Mouse (Mus musculus): ENCODE measurements around the gene Hoxd8. TPM values are rescaled to one million over a fixed set of nuclear protein-coding genes. Genes with fewer than 3 reads are reported as not detected.

Hoxd8 gene
- polyA plus RNA-seq, 1 experiment from 2014 or later, result 0.09 TPM

DNA sequence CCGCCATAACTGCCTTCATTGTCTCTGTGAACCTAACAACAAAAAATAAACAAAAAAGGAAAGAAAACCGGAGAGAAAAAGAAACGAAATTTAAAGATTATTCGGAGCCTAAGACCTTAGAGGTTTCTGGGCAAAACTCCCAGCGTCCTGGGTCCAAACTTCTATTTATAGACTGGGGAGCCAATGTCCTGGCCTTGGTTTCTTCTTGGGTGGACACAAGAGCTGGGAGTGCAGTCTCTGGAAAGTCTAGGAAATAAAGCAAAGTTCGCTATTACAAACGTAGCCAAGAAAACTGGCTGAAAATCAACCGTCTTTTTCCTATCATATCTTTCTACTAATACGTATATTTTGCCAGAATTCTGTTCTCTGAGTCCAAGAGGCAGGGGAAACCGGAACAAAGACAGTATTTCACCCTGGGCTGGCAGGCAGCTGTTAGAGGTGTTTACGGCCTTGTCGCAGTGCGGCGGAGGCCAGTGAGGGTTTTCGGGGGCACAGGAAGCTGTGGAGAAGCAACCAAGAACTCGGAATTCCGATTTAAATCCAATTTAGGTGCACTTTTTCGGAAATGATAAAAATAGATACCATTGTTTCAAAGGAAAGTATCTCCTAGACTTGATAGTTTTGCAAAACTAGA, 9.9 kb downstream of the Hoxd8 start:
- no peak for ATAC-seq
- Histone ChIP-seq H3K36me3 (ENCODE audit: control insufficient read depth, insufficient read depth, low read length) (no peaks in the 10 kb centered on the region), H3K4me1 (ENCODE audit: control insufficient read depth, insufficient read depth, low read length) (no peaks in the 10 kb centered on the region), H3K4me2 (ENCODE audit: low read length) (no peak overlapping the region), H3K27me3 (replicated peaks; ENCODE audit: control insufficient read depth, insufficient read depth, low read length) (peaks cover 97% of the 10 kb centered on the region), H3K27ac (ENCODE audit: low read depth, low read length) (no peak overlapping the region), H3K9me3 (replicated peaks; ENCODE audit: control insufficient read depth, low read length) (no peaks in the 10 kb centered on the region), H3K4me3 (ENCODE audit: low read depth, low read length) (no peak overlapping the region), H3K9ac (ENCODE audit: low read length) (no peak overlapping the region)
- no peak for DNase-seq (ENCODE audit: low spot score)
- WGBS, result 3% methylated on average over 18 of the region's 18 CpGs

DNA sequence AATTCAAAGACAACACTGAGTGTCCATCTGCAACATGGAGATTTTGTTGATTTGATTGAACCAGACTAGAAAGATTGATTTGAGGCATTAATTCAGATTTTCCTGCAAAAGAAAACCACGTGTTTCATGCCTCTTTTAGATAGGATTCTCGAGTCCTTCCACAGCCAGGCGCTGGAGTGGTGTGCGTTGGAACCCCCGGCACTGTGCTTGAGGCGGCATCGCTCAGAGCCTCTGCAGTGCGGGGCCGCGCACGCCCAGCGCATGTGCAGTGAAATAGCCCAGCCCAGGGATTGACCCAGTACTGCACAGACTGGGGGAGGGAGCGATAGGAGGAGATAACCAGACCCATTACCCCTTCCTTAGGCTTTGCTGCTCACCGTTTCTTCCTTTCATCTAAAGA, 10.5 kb downstream of the Hoxd8 start:
- no peaks in the 10 kb centered on the region for H3K4me1 ChIP-seq (ENCODE audit: control insufficient read depth, insufficient read depth, low read length)
- peaks cover 97% of the 10 kb centered on the region for H3K27me3 ChIP-seq (replicated peaks; ENCODE audit: control insufficient read depth, insufficient read depth, low read length)
- ATAC-seq (no peak), DNase-seq (ENCODE audit: low spot score) (no peak)
- no peaks in the 10 kb centered on the region for H3K36me3 ChIP-seq (ENCODE audit: control insufficient read depth, insufficient read depth, low read length)
- H3K4me2 ChIP-seq (ENCODE audit: low read length), result no peak overlapping the region
- WGBS, result 0% methylated on average over 14 of the region's 14 CpGs
- no peak overlapping the region for H3K27ac ChIP-seq (ENCODE audit: low read depth, low read length)
- H3K4me3 ChIP-seq (ENCODE audit: low read depth, low read length), result no peak overlapping the region
- H3K9me3 ChIP-seq (replicated peaks; ENCODE audit: control insufficient read depth, low read length), result no peaks in the 10 kb centered on the region
- no peak overlapping the region for H3K9ac ChIP-seq (ENCODE audit: low read length)

DNA sequence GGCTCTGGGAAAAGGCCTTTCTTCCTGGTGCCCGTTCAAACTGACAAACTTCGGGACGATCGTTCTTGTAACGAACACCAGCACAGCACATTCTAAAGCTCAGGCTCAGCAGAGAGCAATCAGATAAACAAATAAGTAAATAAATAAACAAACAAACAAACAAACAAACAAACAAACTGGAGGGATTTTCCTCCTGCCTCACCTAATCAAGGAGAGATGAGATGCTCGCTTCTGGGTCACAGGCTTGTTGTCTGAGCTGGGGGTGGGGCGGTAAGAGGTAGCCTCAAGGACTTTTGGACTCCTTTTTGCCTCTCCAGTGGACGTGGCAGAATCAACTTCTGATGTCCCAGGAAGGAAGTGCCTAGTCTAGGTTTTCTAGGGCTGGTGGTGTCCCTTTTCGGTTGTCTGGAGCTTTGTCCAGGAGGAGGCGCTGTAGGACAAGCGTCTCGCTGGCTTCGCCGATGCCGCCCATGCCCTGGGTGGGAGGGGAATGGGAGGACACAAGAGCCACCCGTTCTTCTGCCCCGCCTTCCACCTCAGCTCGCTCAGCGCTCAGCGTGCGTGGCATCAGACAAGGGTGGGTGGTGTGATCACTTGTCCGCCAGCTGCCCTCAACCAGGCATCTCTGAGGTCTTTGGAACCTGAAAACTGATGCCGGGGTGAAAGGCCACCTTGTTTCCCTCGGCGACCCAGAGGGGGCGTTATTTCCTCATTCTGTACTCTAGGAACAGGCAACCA, 11.3 kb downstream of the Hoxd8 start:
- Histone ChIP-seq H3K27me3 (replicated peaks; ENCODE audit: control insufficient read depth, insufficient read depth, low read length) (peaks cover 97% of the 10 kb centered on the region), H3K9me3 (replicated peaks; ENCODE audit: control insufficient read depth, low read length) (no peaks in the 10 kb centered on the region), H3K36me3 (ENCODE audit: control insufficient read depth, insufficient read depth, low read length) (no peaks in the 10 kb centered on the region), H3K4me3 (ENCODE audit: low read depth, low read length) (no peak overlapping the region), H3K27ac (ENCODE audit: low read depth, low read length) (no peak overlapping the region), H3K9ac (ENCODE audit: low read length) (no peak overlapping the region), H3K4me1 (ENCODE audit: control insufficient read depth, insufficient read depth, low read length) (no peaks in the 10 kb centered on the region), H3K4me2 (ENCODE audit: low read length) (peak overlapping the region; percentile 34; the same call in 1 of the 2 replicates)
- DNase-seq (ENCODE audit: low spot score) (peak; percentile 90), ATAC-seq (peak; percentile 69)
- WGBS, result 3% methylated on average over 26 of the region's 26 CpGs

DNA sequence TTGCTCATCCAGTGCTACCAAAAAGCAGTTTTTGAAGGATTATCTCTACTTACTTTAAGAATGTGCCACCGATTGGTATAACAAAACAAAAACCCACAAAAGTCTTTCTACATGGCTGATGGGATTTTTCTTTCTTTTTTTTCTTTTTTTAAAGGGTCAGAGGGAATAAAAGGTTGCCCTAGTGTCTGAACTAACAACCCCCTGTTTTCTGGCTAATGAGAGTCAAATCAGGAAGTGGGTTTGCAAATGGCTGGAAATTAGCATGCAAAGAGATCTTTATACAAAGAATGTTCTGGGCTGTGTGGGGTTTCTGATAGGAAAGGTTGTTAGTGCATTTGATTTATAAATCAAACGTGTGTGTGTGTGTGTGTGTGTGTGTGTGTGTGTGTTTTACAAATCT, 16.0 kb downstream of the Hoxd8 start:
- Histone ChIP-seq H3K36me3 (ENCODE audit: control insufficient read depth, insufficient read depth, low read length) (no peaks in the 10 kb centered on the region), H3K27ac (ENCODE audit: low read depth, low read length) (no peak overlapping the region), H3K27me3 (replicated peaks; ENCODE audit: control insufficient read depth, insufficient read depth, low read length) (peaks cover 99% of the 10 kb centered on the region), H3K4me2 (ENCODE audit: low read length) (no peak overlapping the region), H3K9ac (ENCODE audit: low read length) (no peak overlapping the region), H3K4me1 (ENCODE audit: control insufficient read depth, insufficient read depth, low read length) (no peaks in the 10 kb centered on the region), H3K4me3 (ENCODE audit: low read depth, low read length) (no peak overlapping the region), H3K9me3 (replicated peaks; ENCODE audit: control insufficient read depth, low read length) (no peaks in the 10 kb centered on the region)
- no peak for DNase-seq (ENCODE audit: low spot score)
- ATAC-seq, result no peak
- WGBS, result 6% methylated on average over 2 of the region's 2 CpGs

DNA sequence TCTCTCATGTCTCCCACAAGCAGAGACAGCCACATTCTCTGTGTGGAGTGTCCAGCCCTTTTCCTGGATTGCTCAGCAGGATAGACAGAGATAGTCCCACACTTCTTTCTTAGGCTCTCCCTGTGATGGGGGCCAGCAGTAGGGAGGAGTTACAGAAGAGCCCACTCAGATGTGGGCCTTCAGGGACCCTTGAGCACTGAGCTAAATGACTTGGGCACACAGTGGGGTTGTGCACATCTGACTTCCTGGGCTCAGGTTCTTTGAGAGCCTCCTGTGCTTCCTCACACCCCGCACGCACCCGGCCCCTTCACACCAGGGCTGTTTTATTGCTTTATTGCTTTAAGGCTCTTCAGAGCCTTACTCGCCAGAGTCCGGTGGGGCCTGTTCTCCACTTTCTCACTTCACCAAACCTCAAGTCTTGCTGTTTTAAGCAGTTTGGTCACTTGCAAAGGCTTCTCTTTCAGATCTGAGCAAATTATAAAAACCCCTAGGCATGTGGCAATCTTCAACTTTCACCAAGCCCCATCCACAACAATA, 16.6 kb downstream of the Hoxd8 start:
- Histone ChIP-seq H3K27me3 (replicated peaks; ENCODE audit: control insufficient read depth, insufficient read depth, low read length) (peaks cover 99% of the 10 kb centered on the region), H3K36me3 (ENCODE audit: control insufficient read depth, insufficient read depth, low read length) (no peaks in the 10 kb centered on the region), H3K27ac (ENCODE audit: low read depth, low read length) (no peak overlapping the region), H3K4me2 (ENCODE audit: low read length) (no peak overlapping the region), H3K9ac (ENCODE audit: low read length) (no peak overlapping the region), H3K9me3 (replicated peaks; ENCODE audit: control insufficient read depth, low read length) (no peaks in the 10 kb centered on the region), H3K4me1 (ENCODE audit: control insufficient read depth, insufficient read depth, low read length) (no peaks in the 10 kb centered on the region), H3K4me3 (ENCODE audit: low read depth, low read length) (no peak overlapping the region)
- no peak for ATAC-seq
- 3% methylated on average over 5 of the region's 5 CpGs for WGBS
- DNase-seq (ENCODE audit: low spot score), result no peak

DNA sequence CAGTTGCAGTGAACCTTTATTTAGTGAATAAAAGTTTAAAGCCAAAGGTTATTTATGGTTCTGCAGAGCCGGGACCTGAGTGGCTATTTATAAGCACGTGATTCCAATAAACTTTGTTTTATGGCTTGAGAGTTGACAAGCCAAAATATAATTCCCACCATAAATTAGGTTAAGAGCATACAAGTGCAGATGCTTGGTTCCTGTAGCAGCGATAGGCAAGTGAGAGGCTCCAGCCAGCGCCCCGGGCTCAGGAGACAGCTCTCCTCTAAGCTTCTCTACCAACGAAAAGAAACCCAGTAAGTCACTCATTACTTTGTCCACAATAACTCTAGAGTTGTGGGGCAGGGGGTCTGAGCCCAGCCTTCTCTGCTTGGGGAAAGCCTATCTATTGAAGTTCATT, 17.5 kb downstream of the Hoxd8 start:
- Histone ChIP-seq H3K4me2 (ENCODE audit: low read length) (no peak overlapping the region), H3K36me3 (ENCODE audit: control insufficient read depth, insufficient read depth, low read length) (no peaks in the 10 kb centered on the region), H3K27ac (ENCODE audit: low read depth, low read length) (no peak overlapping the region), H3K9me3 (replicated peaks; ENCODE audit: control insufficient read depth, low read length) (no peaks in the 10 kb centered on the region), H3K4me3 (ENCODE audit: low read depth, low read length) (no peak overlapping the region), H3K9ac (ENCODE audit: low read length) (no peak overlapping the region), H3K27me3 (replicated peaks; ENCODE audit: control insufficient read depth, insufficient read depth, low read length) (peaks cover 99% of the 10 kb centered on the region), H3K4me1 (ENCODE audit: control insufficient read depth, insufficient read depth, low read length) (no peaks in the 10 kb centered on the region)
- DNase-seq (ENCODE audit: low spot score) (no peak), ATAC-seq (no peak)
- 3% methylated on average over 6 of the region's 6 CpGs for WGBS

DNA sequence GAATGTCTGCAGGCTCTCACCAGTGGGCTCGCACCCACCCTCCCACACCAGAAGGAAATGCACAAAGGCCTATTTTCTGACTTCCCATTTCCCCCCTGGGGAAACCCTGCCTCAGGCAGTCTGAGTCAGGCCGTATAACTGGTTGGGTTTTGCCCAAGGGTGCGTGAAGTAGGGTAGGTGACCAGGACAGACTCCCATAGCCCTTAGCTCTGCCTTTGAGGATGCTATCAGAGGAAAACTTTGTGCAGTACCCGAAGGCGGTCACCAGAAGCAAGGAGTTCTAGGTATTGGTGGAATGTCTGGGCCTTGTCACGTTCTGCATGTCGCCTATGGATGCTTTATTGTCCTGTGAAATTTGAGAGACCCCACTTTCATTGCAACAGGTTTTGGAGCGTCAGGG, 18.5 kb downstream of the Hoxd8 start:
- H3K27ac ChIP-seq (ENCODE audit: low read depth, low read length), result no peak overlapping the region
- no peak for ATAC-seq
- no peak overlapping the region for H3K9ac ChIP-seq (ENCODE audit: low read length)
- no peak overlapping the region for H3K4me2 ChIP-seq (ENCODE audit: low read length)
- H3K4me1 ChIP-seq (ENCODE audit: control insufficient read depth, insufficient read depth, low read length), result no peaks in the 10 kb centered on the region
- H3K27me3 ChIP-seq (replicated peaks; ENCODE audit: control insufficient read depth, insufficient read depth, low read length), result peaks cover 99% of the 10 kb centered on the region
- H3K36me3 ChIP-seq (ENCODE audit: control insufficient read depth, insufficient read depth, low read length), result no peaks in the 10 kb centered on the region
- WGBS, result 1% methylated on average over 8 of the region's 8 CpGs
- H3K9me3 ChIP-seq (replicated peaks; ENCODE audit: control insufficient read depth, low read length), result no peaks in the 10 kb centered on the region
- no peak overlapping the region for H3K4me3 ChIP-seq (ENCODE audit: low read depth, low read length)
- DNase-seq (ENCODE audit: low spot score), result no peak

DNA sequence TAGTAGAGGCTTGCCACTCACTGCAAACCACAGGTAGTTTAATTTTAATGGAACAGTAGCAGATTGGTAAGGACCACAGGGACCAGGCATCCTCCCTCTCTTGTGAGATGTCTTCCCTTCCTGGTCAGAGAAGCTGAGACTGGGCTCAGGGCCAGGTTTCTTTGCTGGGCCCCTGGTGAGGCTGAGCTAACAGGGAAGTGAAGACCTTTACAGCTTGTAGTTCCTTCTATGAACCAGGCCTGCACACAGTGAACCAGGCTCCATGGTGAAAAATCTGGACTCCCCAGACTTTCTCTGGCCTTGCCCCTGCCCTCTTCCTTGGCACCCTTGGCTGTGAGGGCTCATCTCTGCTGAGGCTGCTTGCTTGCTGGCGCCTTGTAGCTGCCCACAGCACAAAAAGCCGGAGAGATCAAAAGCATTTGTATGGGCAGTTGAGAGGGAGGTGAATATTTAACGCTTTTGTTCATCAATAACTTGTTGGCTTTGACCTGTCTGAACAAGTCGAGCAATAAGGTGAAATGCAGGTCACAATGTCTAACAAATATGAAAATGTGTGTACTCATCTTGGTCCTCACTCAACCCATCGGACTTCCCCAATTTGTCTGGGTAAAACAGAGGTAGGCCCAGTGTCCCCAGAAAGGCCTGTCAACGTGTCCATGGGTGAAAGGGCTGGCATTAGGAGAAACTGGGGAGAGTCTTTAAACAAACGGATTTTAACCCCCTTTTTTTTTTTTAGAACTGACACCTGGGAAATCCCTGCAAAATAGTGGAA, 20.0 kb downstream of the Hoxd8 start:
- Histone ChIP-seq H3K4me1 (ENCODE audit: control insufficient read depth, insufficient read depth, low read length) (no peaks in the 10 kb centered on the region), H3K27me3 (replicated peaks; ENCODE audit: control insufficient read depth, insufficient read depth, low read length) (peaks cover 100% of the 10 kb centered on the region), H3K36me3 (ENCODE audit: control insufficient read depth, insufficient read depth, low read length) (no peaks in the 10 kb centered on the region), H3K4me2 (ENCODE audit: low read length) (no peak overlapping the region), H3K9ac (ENCODE audit: low read length) (no peak overlapping the region), H3K9me3 (replicated peaks; ENCODE audit: control insufficient read depth, low read length) (no peaks in the 10 kb centered on the region), H3K27ac (ENCODE audit: low read depth, low read length) (no peak overlapping the region), H3K4me3 (ENCODE audit: low read depth, low read length) (no peak overlapping the region)
- no peak for ATAC-seq
- 4% methylated on average over 7 of the region's 7 CpGs for WGBS
- DNase-seq (ENCODE audit: low spot score), result no peak

Data from forebrain, embryonic 14.5 days (tissue).